Mouse (Mus musculus) heart, embryonic 12.5 days (tissue): ENCODE measurements around the gene Olfr95. TPM values are rescaled to one million over a fixed set of nuclear protein-coding genes. Genes with fewer than 3 reads are reported as not detected.
A peak's percentile ranks its signal among the peaks of the same experiment; 100 is the strongest.

Experiments used
- ATAC-seq: fragments of 200-750 bp; cut with Nextera tagmentation; 2 replicates; pipeline ENCODE4 v1.8.0; 2017; ENCODE audit warnings: moderate TSS enrichment, moderate library complexity; ENCODE audit not compliant: insufficient number of reproducible peaks, low FRiP score
- H3K27ac ChIP-seq: fragments of 300-500 bp; sonication (generic); 2 replicates; pipeline ENCODE4 v1.5.1; 2016; ENCODE audit warnings: mild to moderate bottlenecking, moderate library complexity; ENCODE audit not compliant: poor library complexity, severe bottlenecking
- H3K27me3 ChIP-seq: fragments of 300-500 bp; sonication (generic); replicated peaks from 2 replicates; pipeline ENCODE4 v1.6.1; 2016; ENCODE audit warnings: mild to moderate bottlenecking, moderate library complexity
- H3K36me3 ChIP-seq: fragments of 300-500 bp; sonication (generic); 2 replicates; pipeline ENCODE4 v1.6.1; 2016; ENCODE audit warnings: mild to moderate bottlenecking, moderate library complexity
- H3K4me1 ChIP-seq: fragments of 300-500 bp; sonication (generic); replicated peaks from 2 replicates; pipeline ENCODE4 v1.6.1; 2016; ENCODE audit warnings: mild to moderate bottlenecking
- H3K4me2 ChIP-seq: fragments of 300-500 bp; sonication (generic); 2 replicates; pipeline ENCODE4 v1.6.1; 2016; ENCODE audit warnings: mild to moderate bottlenecking, moderate library complexity
- H3K4me3 ChIP-seq: fragments of 300-500 bp; sonication (generic); 2 replicates; pipeline ENCODE4 v1.5.1; 2016; ENCODE audit warnings: mild to moderate bottlenecking
- H3K9ac ChIP-seq: fragments of 300-500 bp; sonication (generic); 2 replicates; pipeline ENCODE4 v1.6.1; 2016; ENCODE audit warnings: mild to moderate bottlenecking, moderate library complexity
- H3K9me3 ChIP-seq: fragments of 300-500 bp; sonication (generic); replicated peaks from 2 replicates; pipeline ENCODE4 v1.6.1; 2016; ENCODE audit warnings: mild to moderate bottlenecking, moderate library complexity
- WGBS: fragments of 180-500 bp; shearing (Covaris S2); methylation state at CpG from one replicate; pipeline ENCODE4 v1.1.7; 2016; 5-methylcytosine and 5-hydroxymethylcytosine counted together
- polyA plus RNA-seq: library from polyadenylated mRNA; unstranded; fragments of >200 nt; fragmentation: Nextera tagmentation; extraction: Ambion mirVana; gene quantifications from 2 replicates; pipeline ENCODE4 v1.2.1, GENCODE M21; 2016

Olfr95 gene
- polyA plus RNA-seq, 1 experiment from 2014 or later, result not detected

DNA sequence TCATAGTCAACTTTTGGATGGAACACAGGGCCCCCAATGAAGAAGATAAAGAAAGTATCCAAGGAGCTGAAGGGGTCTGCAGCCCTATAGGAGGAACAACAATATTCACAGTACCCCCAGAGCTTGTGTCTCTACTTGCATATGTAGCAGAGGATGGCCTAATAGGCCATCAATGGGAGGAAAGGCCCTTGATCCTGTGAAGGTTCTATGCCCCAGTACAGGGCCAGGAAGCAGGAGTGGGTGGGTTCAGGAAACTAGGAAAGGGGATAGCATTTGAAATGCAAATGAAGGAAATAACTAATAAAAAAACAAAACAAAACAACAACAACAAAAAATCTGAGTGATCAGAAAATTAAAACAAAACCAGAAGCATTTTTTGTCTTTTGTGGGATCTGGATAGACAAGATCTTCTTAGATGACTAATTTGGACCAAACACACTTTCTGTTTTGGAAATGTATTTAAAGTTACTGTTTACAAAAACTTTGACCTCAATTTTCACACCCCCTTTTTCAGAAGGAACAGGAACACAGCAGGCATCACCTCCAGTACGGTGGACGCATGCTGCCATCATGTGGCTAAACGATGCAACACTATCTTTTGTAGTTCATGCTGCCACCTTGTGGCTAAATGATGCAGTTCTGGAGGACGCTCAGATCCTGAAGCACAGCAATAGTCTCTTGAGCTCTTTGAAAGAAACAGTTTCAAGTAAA, 9.6 kb downstream of the Olfr95 start:
- ATAC-seq, result 0 out of 2 replicates have a peak, but pooled peaks have one; percentile 64
- Histone ChIP-seq H3K4me2 (no peak overlapping the region), H3K27ac (no peak overlapping the region), H3K9me3 (no peaks in the 10 kb centered on the region), H3K36me3 (no peaks in the 10 kb centered on the region), H3K4me3 (no peak overlapping the region), H3K9ac (no peak overlapping the region), H3K27me3 (peaks cover 19% of the 10 kb centered on the region), H3K4me1 (no peaks in the 10 kb centered on the region)
- 0% methylated on average over 4 of the region's 4 CpGs for WGBS

DNA sequence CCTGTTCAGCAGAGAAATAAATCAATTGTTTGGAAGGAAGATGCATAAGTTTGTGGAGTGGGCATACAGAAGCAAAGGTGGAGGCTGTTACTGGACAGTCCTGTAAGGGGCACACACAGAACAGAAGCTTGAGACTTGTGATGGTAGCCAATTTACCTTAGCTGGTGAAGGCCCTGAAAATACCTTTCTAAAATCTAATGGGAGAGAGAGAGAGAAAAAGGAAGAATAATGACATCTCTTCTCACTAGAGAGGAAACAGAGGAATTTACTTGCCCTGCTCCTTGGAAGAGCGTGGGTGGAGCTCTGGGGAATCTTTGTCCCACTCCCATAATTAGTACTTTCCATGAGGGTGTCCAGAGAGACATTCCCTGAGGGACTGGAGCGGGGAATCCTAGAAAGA, 12.0 kb downstream of the Olfr95 start, which contains the start of gene Olfr94:
TSS of gene Olfr94 (minus strand) at position 101 of the 400 bp plus-strand sequence.
- no peak within 1 kb of the TSS for H3K4me2 ChIP-seq
- 0 out of 2 replicates have a peak, but pooled peaks cover 4% of the 10 kb centered on the region for H3K4me1 ChIP-seq
- 65% methylated on average over 2 of the region's 2 CpGs for WGBS

DNA sequence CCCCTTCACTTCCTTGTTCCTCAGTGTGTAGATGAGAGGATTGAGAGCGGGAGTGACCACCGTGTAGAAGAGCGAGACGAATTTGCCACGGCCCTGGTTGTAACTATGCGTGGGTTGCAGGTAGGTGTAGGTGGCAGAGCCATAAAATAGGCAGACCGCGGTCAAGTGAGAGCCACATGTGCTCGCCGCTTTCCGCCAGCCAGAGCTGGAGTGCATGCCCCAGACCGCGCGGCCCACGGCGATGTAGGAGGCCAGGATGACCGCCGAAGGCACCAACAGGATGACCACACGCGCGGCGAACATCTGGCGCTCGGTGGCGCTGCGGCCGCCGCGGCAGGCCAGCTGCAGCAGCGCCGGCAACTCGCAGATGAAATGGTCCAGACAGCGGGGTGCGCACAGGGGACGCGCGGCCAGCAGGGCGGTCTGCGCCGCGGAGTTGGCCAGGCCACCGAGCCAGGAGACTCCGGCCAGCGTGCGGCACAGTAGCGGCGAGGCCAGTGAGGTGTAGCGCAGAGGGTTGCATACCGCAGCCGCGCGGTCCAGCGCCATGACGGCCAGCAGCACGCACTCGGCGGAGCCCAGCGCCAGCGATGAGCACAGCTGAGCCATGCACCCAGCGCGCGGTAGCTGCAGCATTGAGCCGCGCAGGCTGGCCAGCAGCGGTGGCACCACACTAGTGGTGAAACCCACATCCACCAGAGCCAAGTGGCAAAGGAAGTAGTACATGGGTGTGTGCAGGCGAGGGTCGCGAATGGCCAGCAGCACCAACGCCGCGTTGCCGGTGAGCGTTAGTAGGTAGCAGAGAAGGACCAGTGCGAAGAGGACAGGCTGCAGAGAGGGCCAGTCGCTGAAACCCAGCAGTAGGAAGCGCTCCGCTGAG, 15.8 kb downstream of the Olfr95 start:
- Histone ChIP-seq H3K36me3 (no peaks in the 10 kb centered on the region), H3K9me3 (no peaks in the 10 kb centered on the region), H3K4me2 (peak overlapping the region; percentile 96), H3K27me3 (peaks cover 62% of the 10 kb centered on the region), H3K4me1 (0 out of 2 replicates have a peak, but pooled peaks cover 4% of the 10 kb centered on the region), H3K9ac (peak overlapping the region; percentile 49), H3K4me3 (peak overlapping the region; percentile 58), H3K27ac (no peak overlapping the region)
- ATAC-seq, result peak; percentile 51
- WGBS, result under 1% methylated on average over 77 of the region's 77 CpGs

More for the DNA sequence above, 12.0 kb downstream of the Olfr95 start, which contains the start of gene Olfr94:
- no peak for ATAC-seq
- Histone ChIP-seq H3K27me3 (peaks cover 44% of the 10 kb centered on the region), H3K4me3 (no peak within 1 kb of the TSS), H3K36me3 (no peaks in the 10 kb centered on the region), H3K27ac (no peak within 1 kb of the TSS), H3K9me3 (no peaks in the 10 kb centered on the region), H3K9ac (no peak within 1 kb of the TSS)

DNA sequence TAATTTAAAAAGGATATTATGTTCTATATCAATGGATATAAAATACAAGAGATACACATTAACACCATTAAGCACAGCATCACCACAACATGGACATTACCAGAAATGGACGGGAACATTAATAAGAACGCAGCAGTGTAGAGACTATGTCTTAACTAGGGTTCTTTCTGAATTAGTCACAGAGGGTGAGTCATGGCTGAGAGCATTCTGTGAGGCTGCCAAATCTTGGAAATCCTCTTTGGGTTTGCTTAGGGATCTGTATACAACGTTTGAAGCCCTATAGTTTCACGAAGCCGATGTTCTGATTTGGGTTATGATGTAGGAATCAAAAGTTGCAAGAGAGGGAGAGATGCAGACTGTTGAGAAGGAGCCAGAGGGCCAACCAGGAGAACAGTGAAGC, 18.1 kb downstream of the Olfr95 start:
- peaks cover 56% of the 10 kb centered on the region for H3K27me3 ChIP-seq

DNA sequence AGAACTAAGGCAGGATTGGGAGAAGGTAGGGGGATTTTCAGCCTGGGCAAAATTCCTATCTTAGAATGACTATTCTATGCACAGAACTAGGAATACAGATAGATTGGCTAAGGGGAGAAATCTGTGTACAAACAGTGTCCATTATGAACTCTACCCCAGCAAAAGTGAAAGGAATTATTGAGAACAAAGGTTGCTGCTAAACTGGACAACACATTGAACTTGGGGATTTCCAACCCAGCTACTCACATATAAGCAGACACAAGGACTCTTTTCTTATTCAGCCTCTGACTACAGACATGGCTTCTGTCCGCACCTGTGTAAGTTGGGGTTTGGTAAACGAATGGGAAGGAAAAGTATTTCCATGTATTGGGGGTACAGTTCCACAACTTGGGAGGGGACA, 19.3 kb downstream of the Olfr95 start, which contains the start of gene Ubd:
TSS of gene Ubd (plus strand) at position 237 of the 400 bp plus-strand sequence.
- Histone ChIP-seq H3K36me3 (no peaks in the 10 kb centered on the region), H3K27me3 (peaks cover 46% of the 10 kb centered on the region), H3K4me2 (no peak within 1 kb of the TSS), H3K9ac (no peak within 1 kb of the TSS), H3K27ac (no peak within 1 kb of the TSS), H3K4me3 (no peak within 1 kb of the TSS), H3K9me3 (no peaks in the 10 kb centered on the region), H3K4me1 (0 out of 2 replicates have a peak, but pooled peaks cover 4% of the 10 kb centered on the region)
- WGBS, result 75% methylated on average over 2 of the region's 2 CpGs
- ATAC-seq, result no peak

More for the DNA sequence above, 18.1 kb downstream of the Olfr95 start:
- 0 out of 2 replicates have a peak, but pooled peaks cover 4% of the 10 kb centered on the region for H3K4me1 ChIP-seq
- H3K36me3 ChIP-seq, result no peaks in the 10 kb centered on the region
- no peak overlapping the region for H3K9ac ChIP-seq
- H3K4me2 ChIP-seq, result no peak overlapping the region
- 72% methylated on average over 5 of the region's 5 CpGs for WGBS
- H3K9me3 ChIP-seq, result no peaks in the 10 kb centered on the region
- no peak for ATAC-seq
- H3K4me3 ChIP-seq, result no peak overlapping the region
- H3K27ac ChIP-seq, result no peak overlapping the region

DNA sequence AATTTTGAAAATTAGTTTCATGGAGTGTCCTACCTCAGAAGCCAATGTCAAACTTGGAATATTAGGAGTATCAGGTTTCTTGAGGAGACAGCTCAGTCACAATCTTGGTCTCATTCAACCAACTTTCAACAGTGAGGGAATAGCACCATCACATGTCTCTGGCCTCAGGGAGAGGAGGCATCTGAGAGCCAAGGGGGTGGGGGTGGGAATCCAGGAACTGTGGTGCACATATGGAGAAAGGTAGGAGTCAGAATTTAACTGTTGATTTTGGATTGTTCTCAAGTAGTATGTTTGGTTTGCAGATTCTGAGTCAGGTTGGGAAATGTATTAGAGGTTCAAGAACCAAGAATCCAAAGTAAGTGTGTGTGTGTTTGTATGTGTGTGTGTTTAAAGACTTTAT, 19.9 kb downstream of the Olfr95 start:
- no peaks in the 10 kb centered on the region for H3K9me3 ChIP-seq
- H3K9ac ChIP-seq, result no peak overlapping the region
- H3K36me3 ChIP-seq, result no peaks in the 10 kb centered on the region
- no peak overlapping the region for H3K27ac ChIP-seq
- H3K4me1 ChIP-seq, result 0 out of 2 replicates have a peak, but pooled peaks cover 4% of the 10 kb centered on the region
- peaks cover 40% of the 10 kb centered on the region for H3K27me3 ChIP-seq
- no peak overlapping the region for H3K4me3 ChIP-seq
- H3K4me2 ChIP-seq, result no peak overlapping the region
- ATAC-seq, result no peak

DNA sequence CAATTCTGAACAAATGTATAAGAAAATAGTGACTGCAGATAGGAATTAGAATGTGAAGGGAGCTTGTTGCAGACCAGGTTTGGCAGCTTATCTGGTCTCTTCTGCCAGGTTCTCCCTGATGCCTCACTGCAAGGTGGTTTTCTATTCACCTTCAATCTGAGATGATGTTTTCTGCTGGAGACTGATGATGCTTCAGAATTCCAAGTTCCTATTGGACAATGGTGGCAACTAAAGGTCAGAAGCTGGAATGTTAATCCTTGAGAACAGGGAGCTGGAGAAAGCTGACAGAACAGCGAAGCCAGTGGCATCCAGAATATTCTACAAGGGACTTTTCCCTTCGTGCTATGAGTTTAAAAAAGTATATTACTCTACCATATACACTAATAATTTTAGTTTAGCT, 22.2 kb downstream of the Olfr95 start:
- no peak for ATAC-seq
- Histone ChIP-seq H3K27ac (no peak overlapping the region), H3K4me3 (no peak overlapping the region), H3K4me2 (no peak overlapping the region), H3K36me3 (no peaks in the 10 kb centered on the region), H3K9me3 (no peaks in the 10 kb centered on the region), H3K27me3 (peaks cover 17% of the 10 kb centered on the region), H3K9ac (no peak overlapping the region), H3K4me1 (no peaks in the 10 kb centered on the region)
- 38% methylated on average over 2 of the region's 2 CpGs for WGBS

DNA sequence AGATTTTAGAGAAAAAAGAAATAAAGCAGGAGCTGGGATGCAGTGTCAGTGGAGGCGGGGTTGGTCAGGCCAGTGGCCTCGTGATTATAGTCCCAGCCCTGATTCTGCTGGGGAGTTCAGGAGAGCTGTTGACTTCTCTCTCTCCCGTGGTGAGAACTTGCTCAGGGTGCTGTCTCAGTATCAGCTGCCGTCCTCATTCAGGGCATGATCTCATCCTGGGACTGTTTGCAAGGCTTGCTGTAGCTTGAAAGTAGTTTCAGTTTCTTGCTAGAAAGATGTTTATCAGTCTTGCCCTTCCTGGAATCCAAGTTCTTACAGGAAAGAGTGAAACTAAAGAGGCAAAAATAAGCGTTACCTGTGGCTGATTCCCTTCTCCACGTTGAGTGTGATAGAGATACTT, 27.4 kb downstream of the Olfr95 start:
- Histone ChIP-seq H3K4me2 (no peak overlapping the region), H3K9ac (no peak overlapping the region), H3K9me3 (no peaks in the 10 kb centered on the region), H3K4me3 (no peak overlapping the region), H3K36me3 (no peaks in the 10 kb centered on the region), H3K27ac (no peak overlapping the region), H3K27me3 (no peaks in the 10 kb centered on the region), H3K4me1 (no peaks in the 10 kb centered on the region)
- no peak for ATAC-seq
- WGBS, result 33% methylated on average over 6 of the region's 6 CpGs

DNA sequence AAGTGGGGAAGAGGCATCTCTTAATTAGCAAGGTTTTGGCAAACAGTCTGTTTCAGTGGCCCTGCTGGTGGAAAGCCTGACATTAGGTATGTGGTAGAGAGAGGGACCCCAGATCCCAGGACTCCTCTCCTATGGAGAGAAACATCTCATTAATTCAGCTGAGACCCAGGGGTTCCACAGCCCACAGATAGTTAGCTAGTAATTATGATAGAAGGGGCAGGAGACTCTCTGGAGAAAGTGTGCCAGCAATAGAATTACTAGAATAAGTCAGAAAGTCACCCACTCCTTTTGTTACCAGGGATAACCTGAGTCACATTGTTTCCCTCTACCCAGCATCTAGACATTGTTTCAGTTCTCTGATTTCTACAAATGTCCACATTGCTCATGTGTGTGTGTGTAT, 51.5 kb downstream of the Olfr95 start, which contains the start of gene Olfr93:
TSS of gene Olfr93 (minus strand) at position 101 of the 400 bp plus-strand sequence.
- H3K36me3 ChIP-seq, result no peaks in the 10 kb centered on the region
- H3K4me1 ChIP-seq, result no peaks in the 10 kb centered on the region
- H3K9ac ChIP-seq, result no peak within 1 kb of the TSS
- H3K9me3 ChIP-seq, result no peaks in the 10 kb centered on the region
- no peaks in the 10 kb centered on the region for H3K27me3 ChIP-seq
- ATAC-seq, result no peak
- H3K27ac ChIP-seq, result no peak within 1 kb of the TSS
- H3K4me2 ChIP-seq, result no peak within 1 kb of the TSS
- no peak within 1 kb of the TSS for H3K4me3 ChIP-seq
